Mouse (Mus musculus) lung, postnatal 4 days (tissue): Measurements from ENCODE around the gene Slc25a29.

Experiments
- DNase-seq, 2 experiments: peaks; one replicate each; pipeline ENCODE4 v3.0.0; 2021

Slc25a29 gene

DNA sequence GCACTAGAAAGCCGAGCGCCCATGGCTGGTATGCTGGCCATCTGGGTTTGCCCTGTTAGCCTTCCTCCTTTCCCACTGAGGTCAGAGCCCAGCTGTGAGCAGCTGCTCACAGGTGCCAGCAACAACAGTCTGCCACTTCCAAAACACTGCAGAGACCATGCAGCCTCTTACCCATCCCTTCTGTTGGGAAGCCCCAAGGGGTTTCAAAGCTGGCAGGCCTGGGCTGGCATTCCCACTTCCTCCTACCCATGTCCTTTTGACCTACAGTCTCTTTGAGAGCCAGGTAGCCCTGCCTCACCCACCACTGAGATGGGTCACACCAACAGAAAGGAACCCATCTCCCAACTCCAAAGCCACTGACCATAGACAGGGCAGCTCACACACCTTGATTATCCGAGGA is 2.3 kb downstream of the Slc25a29 start:
- DNase-seq = no peak

DNA sequence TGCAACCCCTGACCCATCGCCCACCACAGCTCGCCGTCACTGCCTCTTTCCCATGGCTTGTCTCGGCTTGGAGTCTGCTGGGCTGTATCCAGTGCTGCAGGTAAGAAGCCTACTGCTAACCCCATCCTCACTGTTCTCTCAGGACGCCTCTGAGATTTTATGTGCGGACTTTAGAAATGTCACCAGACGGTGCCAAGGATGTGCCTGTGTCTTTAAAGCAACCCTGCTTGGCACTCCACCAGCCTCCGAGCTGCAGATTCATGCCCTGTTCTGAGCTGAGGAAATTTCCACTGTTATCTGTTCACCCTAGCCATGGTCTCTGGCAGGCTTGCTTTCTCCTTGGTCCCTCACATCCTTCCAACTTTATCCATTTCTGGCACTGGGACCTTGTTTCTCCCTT is 2.8 kb downstream of the Slc25a29 start:
- peak in 1 of 2 experiments; percentile 28 for DNase-seq

DNA sequence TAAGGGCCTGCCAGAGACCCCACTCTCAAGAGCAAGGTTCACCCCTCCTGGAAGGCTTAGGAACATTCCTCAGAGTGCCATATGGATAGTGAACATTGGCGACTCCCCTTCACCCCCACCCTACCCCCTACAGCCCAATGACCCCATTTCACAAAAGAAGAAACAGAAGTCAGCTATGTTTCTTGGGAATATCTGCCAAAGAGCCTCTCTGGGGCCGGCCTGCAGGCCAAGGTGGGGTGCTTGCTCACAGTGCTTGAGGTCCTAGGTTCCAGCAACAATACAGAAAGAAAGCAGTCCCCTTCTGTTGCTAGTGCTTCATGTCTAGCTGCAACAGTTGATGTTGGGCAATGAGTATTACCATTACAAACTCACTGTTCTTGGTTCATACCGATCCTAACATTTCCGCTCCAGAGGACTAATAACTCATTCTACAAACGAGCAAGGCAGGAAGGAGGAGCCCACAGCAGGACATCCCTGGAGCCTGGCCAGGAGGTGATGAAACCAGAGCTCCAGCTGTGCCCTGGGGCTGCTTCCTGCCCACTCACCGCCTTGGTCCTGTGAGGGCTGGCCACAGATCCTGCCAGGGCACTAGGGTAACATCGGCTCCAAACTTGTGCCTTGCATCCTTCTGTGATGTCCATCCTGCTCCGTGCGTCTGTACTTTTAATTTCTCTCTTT is 3.6 kb downstream of the Slc25a29 start:
- DNase-seq = peak; percentile 82 to 90

DNA sequence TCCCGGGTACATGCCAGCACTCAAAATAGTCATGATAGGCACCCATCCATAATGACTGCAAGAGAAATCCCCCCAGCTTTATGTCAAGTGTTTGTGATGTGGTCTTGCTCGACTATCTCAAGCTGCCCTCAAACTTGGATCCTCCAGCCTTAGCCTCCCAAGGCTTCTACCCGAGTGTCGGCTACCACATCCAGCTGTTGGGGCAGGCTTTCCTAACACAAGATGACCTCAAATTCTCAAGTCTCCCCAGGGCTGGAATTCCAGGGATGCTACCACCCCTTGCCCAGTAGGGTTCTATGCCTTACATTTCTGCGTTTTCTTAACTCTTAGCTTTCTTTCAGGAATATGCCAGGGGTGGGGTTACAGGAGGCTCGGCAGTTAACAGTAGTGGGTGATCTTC is 5.3 kb downstream of the Slc25a29 start:
- DNase-seq = peak in 1 of 2 experiments; percentile 67

DNA sequence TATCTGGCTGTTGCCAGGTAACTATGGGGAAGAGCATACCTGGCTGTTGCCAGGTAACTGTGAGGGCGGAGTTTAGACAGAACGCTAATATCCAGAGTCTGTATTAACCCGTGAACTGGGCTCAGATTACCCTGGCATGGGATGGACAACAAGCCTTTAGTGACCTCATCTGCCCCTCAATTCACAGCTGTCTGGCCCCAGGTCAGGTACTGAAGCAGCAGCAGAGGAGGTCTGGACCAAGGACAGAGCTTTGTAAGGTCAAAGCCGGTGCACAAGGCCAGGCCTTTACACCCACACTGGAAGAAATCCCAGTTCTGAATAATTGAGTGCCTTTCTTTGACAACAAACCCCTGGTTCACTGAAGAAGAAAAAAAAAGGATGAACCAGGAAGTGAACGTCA is 6.0 kb downstream of the Slc25a29 start:
- DNase-seq = no peak

DNA sequence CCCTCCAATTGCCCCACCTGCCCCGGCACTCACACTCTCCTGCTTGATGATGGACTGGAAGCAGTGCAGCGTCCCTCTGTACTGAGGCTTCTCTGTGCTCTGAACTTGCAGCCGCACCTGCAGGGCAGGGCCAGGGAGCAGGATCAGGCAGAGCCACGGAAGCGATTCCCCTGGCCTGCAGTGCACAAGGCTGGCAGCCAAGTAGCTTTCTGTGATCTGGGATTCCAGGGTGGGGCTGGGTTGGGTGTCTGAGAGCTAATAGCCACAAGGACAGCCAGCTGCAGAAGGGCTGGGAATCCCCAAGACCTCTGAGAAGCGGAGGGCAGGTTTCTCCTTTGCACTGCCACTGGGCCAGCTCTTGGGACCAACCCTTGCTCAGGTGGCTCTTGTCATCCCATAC is 8.0 kb downstream of the Slc25a29 start:
- no peak for DNase-seq

DNA sequence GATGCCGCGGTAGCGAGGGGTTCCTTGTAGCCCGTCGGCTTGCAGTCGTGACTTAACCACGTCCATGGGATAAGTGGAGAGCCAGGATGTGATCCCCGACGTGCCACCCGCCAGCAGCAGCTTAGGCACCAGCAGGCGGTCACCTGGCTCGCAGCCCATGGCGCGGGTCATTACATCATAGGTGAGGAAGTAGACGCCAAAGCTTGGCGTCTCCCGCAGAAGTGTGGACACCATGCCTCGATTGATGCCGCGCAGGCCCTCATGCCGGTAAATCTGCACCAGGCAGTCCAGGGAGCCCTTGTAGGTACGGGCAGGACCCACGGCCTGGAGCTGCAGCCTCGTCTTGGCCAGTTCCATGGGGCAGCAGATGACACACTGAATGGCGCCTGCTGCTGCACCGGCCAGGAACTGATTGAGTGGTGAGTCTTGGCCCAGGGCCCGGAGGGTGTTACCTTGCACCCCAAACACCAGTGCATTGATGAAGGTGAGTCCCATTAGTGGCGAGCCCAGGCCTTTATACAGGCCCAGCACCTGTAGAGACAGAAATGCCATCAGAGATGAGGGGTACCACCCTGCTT is 8.6 kb downstream of the Slc25a29 start:
- DNase-seq = no peak

DNA sequence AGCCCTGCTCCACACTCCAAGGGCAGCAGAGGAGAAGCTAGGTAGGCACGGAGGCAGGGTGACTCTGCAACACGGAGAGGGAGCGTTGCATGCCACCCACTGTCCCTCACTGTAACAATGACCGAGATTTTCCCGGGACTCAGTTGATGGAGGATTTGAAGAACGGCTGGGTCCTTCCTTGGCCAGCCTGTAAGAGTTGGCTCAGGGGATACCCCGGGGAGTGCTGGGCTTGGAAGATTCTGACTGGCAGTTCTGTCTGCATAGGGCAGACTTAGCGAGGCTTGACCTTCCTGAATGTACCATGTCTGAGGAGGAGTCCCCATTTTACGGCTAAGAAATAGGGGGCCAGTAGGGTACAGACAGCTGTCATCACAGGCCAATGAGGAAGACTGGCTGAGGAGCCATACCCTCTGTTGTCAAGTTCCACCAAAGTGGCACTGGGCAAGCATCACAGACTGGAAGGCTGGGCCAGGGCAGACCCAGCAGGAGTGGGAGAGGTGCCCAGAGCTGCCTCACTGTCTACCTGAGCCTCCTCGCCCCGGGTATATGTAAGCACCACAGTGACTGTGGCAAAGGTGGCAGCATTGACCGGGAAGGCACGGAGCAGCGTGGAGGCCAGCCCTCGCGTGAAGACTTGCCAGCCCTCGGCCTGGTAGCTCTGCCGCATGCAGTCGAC is 9.3 kb downstream of the Slc25a29 start:
- no peak for DNase-seq

DNA sequence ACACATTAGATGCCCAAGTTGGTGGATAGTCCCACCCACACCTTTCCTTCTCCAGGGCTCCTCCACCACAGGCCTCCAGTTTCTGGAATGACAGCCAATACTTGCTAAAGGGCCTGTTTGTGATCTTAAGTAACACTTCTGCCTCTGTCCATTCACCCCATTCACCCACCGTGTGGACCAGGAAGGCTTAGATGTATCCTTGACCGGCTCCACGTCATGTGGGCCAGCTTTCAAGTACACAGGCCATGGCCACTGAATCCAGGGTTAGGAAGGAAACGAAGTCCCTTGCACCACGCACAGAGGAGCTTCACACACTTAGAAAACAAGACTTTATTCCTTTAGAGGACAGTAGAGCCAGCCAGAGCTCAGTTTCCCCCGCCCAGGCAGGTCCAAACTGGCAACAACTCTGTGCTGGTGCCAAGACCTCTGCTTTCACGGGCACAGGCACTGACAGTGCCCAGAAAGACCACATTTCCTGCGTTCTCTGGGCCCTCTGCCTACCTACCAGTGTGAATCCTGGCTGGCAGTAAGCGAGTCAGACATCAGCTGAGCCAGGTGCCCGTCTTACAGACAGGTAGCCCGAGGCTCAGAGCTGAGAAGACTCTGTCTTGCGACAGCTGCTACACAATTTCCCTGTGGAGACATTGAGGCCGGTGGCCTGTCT is 10.0 kb downstream of the Slc25a29 start:
- no peak for DNase-seq

DNA sequence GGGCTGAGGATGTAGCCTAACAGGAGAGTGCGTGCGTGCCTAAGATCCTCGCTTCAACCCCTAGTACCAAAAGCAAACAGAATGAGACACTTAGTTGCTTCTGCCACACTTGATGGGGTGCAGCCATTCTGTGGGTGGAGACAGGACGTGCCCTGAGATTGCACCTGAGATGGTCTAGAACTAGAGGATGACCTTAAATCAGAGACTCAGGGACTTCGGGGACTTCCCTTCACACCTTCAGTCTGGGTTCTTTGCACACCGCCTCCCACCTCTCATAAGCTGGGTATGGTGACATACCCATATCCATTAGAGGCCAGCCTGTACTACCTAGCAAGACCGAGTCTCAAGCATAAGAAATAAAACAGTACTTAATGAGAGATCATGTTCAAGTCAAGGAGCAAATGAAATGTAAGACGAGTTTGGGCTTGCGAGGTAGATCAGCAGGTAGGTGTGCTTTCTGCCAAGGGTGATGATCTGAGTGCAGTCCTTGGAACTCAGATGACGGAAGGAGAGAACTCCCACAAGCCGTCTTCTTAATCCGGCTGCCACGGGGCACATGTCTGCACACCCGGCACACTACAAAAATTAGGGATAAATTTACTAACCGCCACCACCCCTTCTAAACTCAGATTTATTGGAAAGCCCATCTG is 11.3 kb downstream of the Slc25a29 start:
- DNase-seq = no peak

DNA sequence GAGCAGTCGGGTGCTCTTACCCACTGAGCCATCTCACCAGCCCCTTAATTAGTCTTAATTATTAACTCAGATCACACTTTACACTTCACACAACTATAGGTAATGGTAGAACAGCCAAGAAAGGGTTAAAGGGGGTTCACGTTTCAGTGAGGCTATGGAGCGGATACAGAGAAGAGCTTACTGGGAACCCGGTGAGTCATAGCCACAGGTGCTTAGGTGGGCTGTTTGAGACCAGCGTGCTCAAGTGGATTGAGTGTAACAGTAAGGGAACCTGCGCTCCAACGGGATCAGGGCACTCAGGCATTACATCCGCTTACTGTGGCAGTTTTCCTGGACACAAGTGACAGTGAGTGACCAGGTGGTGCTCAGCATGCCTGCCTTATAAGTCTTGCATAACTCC is 12.6 kb downstream of the Slc25a29 start:
- no peak for DNase-seq

DNA sequence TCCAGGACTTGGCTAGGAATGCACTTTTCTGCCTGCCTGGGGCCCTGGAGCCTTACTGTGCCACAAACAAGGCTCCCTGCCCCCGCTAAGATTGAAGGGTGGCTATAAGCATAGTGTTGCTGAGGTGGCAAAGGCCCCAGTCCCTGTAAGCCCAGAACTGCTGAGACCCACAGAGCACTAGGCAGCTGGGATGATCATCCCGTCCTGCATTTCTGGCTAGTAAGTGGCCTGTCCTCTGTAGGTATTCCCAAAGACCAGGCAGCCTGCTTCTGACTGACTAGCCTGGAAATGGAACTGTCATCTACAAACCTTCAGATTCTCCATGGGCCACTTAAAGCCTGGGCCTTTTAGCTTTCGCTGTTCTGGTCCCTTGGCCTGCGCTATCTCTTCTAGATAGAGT is 15.2 kb downstream of the Slc25a29 start:
- DNase-seq = no peak

DNA sequence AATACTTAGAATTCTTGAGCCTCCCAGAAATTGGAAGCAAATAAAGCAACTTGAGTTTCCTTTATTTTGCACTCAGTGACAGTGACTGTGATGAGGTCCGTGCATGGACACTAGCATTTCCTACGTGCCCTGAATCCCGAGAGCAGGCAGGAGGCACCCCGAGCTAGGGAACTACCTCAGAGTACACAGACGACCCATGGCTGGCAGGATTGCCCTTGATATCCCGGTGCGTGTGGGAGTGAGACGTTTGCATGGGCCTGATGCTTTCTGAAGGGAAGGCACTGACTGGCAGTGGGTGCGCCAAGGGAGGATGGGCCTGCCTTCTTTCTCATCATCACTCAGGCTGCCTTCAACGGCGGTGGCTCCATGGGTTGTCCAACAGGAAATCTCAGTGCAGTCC is 19.1 kb downstream of the Slc25a29 start:
- DNase-seq = no peak

DNA sequence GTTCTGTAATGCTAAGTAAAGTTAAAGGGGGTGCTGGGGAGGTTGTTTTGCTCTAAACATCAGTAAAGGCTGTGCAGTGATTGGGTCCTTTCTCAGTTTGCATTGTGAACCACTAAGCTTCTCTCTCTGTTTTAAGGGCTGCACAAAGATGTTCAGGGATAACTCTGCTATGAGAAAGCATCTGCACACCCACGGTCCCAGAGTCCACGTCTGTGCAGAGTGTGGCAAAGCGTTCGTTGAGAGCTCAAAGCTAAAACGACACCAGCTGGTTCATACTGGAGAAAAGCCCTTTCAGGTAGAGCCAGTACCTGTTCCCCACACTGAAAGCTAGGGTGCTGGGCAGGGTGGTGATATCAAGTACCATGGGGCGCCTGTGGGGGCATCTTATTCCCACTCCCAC is 21.2 kb downstream of the Slc25a29 start:
- DNase-seq = no peak

DNA sequence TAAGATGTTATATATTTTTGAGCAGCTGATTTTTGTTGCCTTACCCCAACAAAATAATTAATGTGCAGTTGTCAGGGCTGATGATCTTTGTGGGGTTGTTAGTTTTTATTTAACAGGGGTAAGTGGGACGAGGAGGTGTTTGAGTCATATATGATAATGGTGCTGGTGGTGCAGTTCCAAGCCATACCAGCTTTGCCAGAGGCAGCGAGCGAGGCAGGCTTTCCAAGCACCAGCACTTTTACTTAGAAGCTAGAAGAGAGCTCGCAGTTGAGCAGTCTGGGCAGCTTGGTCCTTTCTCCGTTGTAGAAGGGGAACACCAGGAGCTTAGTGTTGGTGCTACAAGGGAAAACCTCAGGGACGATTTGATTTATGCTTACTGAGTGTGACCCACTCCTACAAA is 23.2 kb downstream of the Slc25a29 start:
- no peak for DNase-seq

DNA sequence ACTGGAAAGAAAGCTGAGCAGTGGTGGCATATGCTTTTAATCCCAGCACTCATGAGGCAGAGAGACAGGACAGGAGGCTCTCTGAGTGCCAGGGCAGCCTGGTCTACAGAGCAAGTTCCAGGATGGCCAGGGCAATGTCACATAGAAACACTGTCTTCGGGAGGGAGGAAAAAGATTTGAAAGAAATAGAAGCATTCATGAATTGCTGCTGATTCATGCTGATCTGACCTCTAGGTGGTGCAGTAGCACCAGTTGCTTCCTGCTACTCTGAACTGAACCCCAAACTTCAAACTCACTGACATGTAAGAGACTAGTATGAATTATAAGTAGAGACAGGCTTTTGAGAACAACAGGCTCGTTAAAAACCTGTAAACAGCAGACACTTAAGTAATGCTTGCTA is 24.6 kb downstream of the Slc25a29 start:
- DNase-seq = peak in 1 of 2 experiments; percentile 31

DNA sequence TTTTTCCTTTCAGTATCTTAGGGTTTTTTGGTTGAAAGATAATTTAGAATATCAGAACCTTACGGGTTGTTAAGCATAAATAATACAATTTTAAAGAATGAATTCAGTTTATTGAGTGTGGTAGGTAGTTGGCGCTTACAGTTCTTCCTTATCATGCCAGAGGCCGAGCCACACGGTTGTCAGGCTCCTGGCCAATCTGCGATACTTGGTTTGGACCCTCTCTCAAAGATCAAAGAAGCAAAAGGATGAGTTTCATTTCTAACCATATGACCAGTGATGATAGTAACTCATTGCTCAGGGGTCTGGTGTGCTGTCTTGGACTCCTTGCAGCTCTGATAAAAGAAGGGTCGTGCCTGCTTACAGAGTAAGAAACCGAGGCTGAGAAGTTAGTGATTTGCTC is 25.4 kb downstream of the Slc25a29 start:
- DNase-seq = no peak

DNA sequence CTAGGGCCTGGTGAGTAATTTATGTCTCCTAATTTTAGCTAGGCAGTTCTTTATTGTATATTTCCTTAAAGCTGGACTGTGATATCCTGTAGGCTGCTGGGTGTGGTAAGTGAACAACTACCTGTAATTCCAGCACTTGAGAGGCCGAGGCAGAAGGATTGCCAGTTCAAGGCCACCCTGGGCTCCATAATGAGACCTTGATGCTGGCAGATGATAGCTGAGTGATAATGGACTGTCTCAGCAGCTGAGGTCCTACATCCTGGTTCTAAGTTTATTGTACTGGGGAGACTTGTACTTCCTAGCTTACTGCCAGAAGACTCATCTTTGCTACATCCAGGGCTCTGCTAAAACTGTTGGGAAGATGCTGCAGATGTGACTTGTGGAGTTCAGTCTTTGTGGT is 25.9 kb downstream of the Slc25a29 start:
- no peak for DNase-seq

DNA sequence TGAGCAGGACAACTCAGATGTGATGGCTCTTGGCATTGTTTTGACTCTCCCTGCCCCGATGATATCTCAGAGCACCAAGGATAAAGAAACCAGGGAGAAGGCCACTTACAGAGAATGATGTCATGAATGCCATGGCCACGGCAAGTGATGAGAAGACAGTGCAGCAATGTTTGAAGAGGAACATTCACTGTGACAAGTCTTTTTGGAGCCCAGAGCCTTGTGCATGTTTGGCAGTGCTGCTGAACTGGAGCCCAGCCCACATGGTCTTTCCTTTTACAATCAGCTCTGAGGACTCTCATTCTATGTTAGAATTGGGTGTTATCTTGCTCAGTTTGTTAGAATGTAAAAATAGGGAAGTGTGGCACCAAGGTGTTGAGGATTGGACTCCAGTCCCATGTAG is 27.2 kb downstream of the Slc25a29 start:
- no peak for DNase-seq

DNA sequence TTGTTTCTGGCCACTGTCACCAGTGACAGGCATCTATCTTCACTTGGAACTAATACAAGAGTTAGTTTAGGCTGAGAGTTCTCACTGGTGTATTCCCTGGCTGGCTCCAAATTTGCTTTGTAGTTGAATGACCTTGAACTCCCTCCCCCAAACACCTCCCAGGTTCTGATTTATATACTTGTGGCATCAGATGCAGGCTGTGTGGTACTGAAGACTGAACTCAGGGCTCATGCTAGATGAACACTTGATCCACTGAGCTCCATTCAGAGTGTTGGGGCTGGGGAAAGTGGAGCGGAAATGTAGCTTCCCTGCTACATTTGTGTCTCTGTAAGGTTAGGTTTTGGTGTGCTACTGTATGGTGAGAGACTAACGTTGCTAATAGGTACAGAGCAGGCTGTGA is 31.3 kb downstream of the Slc25a29 start:
- DNase-seq = no peak

DNA sequence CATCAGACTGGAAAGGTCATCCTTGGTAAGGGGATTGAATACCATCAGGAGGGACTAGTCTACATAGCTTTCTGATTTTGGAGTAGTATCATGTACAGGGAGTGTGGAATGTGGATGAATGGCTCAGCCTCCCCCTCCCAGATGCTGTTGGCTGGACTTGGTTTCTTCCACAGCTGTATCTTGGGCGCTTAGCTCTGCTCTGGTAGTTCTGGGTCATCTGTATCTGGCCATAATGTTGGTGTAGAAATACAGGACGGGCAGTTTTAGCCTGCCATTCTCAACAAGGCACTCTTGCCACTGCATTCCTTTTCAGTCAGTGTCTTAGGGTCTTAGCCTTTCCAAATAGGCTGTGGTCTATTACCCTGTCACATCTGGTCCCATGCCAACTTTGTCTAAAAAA is 34.1 kb downstream of the Slc25a29 start:
- DNase-seq = no peak

DNA sequence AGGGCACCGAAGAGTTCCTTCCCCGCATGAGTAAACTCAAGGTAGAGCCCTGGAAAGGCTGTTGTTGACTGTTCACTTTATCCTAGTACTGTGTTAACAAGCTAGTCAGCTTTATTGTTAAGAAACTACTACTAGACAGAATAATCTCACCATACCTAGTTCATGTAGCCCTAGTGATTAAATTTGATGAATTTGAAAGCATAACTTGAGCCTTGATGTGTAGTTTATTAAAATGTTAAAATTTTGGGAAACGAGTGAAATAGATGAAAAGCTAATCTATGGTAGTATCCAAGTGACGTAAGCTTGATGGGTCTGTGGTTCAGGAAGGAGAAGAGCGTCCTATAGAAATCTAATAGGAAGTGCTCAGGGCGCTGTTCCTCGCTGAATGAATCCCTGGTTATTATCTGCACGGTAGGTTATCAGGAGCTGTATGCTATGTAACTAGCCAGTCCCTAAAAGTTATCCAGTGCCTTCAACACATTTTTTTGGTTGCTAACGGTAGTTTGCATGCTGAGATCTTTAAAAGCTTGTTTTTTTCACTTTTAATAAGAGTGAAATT is 40.6 kb downstream of the Slc25a29 start:
- DNase-seq = no peak

DNA sequence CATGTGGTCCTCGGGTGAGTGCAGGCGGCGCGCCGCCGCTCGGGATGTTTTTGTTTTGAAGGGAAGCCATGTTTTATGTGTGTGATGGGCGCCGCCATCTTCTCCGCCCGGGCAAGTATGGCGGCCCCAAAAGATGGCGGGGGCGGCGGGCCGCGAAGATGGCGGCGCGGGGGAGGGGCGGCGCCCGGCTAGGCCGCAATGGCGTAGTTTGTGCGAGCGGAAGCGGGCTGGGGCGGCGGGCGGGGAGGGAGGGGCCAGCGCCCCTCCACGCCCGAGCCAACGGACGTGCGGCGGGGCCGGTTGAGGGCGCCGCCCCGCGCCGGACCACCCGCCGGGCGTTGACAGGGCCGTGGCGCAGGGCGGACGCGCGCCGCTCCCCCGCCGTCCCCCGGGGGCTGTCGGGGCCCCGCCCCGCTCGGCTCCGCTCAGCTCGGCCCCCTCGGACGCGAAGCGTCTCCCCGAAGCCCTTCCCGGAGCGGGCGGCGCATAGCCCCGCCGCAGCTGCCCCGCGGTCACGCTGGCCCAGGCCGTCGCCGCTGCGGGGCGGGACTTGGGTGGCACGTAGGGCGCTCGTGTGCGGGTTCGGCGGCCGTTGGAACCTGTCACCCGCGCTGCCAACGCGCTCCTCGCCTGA is 41.5 kb downstream of the Slc25a29 start:
- DNase-seq = peak; percentile 86 to 92
